Mouse (Mus musculus) layer of hippocampus, adult 9-10 months (tissue): ENCODE data around the gene Ptpra.
"Not testable (repeated sequence)": the region's sequence is repeated elsewhere in the genome, so short reads cannot be mapped to it uniquely, and the experiment has no call there.

Experiments
- DNase-seq: peaks from one replicate; pipeline ENCODE4 v3.0.0; 2022; ENCODE audit warnings: low spot score

Ptpra gene

DNA sequence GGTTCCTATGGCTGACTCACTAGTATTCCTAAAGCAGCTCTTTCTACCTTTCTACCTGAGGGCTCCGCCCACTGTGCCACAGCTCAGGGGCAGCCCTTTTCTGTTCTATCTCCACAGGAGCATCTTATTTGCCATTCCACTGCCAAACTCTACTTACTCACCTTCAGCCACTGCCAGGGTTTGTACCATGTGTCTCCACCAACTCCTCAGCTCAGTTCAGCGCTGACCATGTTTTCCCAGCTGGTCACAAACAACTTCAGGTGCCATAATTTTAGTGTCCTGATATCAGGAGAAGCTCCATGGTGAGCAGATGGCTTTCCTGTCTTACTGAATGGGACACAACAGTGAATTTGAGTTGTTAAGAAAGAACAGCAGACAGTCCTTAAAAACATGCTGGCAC lies 107.4 kb downstream of the Ptpra start:
- no peak for DNase-seq

DNA sequence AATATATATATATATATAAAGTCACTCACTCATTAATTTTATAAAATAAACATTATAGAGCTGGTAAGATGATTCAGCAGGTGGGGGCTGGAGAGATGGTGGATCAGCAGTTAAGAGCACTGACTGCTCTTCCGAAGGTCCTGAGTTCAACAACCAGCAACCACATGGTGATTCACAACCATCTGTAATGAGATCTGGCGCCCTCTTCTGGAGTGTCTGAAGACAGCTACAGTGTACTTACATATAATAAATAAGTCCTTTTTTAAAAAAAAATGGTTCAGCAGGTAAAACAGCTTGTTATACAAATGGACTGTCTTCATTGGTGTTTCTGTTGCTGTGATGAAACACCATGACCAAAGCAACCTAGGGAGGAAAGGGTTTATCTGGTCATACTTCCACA lies 107.9 kb downstream of the Ptpra start:
- DNase-seq, result no peak

DNA sequence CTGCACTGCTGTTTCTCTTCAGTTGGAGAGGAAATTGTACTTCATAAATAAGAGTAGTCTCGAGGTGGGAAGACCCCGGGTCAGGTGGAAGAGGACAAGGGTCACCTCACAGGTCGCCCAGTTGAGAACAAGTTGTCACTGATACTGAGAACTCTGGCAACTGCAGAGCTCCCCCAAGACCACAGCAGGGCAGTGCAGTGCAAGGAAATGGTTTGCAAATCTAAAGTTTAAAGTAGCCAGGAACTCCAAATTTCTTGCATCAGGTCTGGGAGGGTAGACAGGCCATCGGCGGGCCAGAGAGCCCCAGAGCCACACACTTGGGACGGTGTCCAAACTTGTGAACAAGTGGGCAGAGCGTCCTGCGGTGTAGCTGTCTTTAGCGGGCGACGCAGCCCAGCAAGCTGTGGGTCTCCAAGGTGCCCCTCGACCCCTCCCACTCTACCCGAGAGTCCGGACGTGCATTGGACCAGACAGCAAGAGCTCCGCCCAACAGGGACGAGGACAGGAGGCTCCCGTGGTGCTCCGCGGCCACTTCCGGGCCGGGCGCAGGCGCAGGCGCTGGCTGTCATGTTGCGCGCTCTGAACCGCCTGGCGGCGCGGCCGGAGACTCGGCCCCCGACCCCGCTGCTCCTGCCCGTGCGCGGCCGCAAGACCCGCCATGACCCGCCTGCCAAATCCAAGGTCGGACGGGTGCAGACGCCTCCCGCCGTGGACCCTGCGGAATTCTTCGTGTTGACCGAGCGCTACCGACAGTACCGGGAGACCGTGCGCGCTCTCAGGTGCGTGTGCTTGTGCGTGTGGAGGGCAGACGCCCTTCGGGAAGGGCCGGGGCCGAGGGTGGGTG lies 113.4 kb downstream of the Ptpra start, which contains the start of gene Mrps26:
Mrps26 (plus strand) TSS at position 531 of the 844 bp plus-strand sequence.
- peak; percentile 73 for DNase-seq

DNA sequence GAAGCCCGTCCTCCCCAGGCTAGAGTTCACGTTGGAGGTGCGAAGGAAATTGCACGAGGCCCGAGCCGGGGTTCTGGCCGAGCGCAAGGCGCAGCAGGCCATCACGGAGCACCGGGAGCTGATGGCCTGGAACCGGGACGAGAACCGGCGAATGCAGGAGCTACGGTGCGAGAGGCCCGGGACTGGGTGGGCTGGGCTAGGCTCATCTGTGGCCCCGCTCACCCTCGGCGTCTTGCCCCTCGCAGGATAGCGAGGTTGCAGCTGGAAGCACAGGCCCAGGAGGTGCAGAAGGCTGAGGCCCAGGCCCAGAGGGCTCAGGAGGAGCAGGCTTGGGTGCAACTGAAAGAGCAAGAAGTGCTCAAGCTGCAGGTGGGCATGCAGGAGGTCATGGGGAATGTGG lies 114.0 kb downstream of the Ptpra start:
- no peak for DNase-seq

DNA sequence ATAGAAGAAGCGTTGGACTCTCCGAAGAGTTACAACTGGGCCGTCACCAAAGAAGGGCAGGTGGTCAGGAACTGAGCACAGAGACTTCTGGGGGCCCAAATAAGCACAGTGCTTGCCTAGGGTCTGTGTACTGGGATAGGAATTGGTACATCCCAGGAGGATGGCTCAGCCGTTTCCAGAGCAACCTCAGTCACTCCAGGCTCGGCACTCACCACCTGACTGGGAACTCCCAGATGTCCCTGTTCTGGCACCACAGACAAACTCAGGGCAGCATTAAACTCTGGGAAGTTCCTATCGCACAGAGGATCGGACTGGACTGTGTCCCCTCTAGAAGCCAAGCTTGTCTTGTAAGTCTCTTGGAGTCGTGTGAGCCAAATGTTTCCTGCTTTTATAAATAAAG lies 114.9 kb downstream of the Ptpra start:
- DNase-seq, result no peak

DNA sequence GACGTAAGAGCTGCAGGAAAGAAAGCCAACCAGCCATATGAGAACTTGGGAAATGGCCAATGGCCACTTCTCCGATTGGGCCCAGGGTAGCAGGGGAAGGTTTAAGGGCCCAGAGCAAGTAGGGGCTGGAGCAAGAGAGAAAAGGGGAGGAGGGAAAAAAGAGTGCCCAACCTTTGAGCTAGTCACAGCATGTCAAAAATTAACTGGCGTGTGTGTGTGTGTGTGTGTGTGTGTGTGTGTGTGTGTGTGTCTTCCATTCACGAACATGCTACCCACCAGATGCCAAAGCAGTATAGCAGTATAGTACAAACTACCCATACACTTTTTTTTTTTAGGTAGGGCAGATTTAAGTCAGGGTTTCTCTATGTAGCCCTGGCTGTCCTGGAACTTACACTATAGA lies 118.8 kb downstream of the Ptpra start:
- DNase-seq, result no peak

DNA sequence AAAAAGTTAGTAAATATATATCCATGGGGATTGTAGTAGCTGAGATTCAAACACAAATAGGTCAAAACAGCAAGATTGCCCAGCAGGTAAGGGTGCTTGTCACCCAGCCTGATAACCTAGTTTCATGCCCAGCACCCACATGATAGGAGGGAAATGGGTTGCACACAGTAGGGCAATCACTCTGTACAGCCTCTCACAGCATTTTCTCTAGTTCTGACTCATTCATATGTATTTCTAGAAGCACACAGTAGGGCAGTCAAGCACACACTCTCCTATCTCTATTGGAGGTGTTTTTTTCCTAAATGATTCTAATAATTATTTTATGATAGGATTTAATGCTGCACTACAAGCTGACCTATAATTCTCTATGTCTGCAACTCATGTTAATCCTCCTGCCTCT lies 119.8 kb downstream of the Ptpra start:
- DNase-seq, result no peak

DNA sequence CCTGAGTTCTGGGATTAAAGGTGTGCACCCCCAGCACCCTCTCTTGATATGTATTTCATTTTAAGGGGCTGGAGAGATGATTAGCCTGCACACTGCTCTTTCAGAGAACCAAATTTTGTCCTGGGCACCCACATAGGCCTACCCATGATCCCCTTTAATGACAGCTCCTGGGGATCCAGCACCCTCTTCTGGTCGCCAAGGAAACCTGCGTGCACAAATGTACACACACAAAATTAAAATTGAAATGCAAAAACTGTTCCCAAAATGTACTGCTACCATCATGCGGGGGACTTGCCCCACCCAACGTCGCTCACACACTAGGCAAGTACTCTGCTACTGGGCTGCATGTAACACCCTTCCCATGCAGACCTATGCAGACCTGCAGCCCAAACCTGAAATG lies 124.9 kb downstream of the Ptpra start:
- DNase-seq, result no peak

DNA sequence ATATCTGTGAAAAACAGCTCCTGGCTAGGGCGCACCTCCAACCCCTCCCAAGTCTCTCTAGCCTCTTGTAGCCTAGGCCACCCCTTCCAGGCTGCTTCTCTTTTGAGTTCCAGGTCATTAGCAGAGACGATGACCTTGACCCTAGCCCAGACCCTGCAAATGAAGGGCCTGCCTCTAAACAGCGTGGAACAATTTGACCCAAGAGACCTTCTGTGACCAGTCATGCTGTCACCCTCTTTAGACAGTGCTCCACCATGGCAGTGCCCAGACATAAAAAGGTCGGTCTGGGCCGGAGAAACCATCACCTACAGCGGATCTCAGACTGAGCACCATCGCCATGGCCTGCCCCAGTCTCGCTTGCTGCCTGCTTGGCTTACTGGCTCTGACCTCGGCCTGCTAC lies 125.8 kb downstream of the Ptpra start, which contains the start of gene Oxt:
Oxt (plus strand) TSS at position 301 of the 400 bp plus-strand sequence.
- DNase-seq, result no peak

DNA sequence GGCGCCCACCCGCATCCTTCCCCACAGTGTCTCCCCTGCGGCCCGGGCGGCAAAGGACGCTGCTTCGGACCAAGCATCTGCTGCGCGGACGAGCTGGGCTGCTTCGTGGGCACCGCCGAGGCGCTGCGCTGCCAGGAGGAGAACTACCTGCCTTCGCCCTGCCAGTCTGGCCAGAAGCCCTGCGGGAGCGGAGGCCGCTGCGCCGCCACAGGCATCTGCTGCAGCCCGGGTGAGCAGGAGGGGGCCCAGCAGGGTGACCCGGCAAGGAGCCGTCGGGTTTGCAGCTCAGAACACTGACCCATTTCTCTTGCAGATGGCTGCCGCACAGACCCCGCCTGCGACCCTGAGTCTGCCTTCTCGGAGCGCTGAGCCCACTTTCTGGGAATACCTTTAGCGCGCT lies 126.5 kb downstream of the Ptpra start:
- DNase-seq, result not testable (repeated sequence)

DNA sequence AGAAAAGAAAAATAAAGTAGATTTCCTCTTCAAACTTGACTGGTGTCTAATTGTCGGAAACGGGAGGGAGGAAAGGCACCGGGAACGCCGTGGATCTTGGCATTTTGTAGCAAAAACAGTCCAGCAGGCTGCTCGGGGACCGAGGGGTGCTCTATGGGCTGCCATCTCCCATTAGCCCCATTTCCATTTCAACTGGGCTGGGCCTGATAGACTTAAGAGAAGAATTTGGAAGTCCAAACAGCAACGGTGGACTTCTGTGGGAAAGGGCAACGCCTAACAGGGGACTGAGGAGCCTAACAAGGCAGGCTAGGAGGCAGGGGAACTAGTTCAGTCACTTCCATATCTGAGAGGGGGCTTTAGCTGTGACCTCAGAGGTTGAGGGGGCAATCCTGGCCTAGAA lies 126.9 kb downstream of the Ptpra start:
- no peak for DNase-seq

DNA sequence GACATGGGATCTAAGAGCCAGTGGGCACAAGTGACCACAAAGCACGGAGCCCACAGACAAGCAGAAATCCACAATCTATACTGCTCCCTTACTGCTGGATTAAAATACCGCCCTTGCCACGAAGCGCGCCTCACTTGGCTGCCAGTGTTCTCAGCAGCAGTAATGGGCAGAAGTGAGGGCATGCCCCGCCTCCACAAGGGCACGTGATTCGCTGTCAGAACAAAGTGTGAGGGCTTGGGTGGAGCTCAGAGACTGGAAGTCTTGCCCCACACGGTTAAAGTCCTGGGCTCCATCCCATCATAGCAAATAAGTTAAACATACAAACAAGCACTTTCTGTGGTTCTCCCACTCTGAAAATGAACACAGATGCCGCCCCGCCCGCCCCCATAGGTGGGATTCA lies 127.6 kb downstream of the Ptpra start:
- DNase-seq, result no peak

DNA sequence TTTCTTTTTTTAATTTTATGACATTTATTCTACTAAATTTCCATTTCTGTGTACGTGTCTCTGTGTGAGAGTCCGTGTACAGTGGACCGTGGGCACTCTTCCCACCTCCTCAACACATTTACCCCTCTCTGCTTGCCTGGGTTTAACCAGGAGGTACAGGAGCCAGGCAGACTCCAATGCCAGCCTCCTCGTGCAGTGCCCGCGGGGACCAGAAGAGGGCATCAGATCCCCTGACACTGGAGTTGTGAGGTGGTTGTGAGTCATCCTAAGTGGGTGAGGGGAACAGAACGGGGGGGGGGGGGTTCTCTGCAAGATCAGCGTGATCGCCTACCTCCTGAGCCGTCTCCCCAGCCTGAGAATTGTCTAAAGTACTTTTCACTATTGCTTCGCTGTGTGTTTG lies 128.1 kb downstream of the Ptpra start:
- peak; percentile 67 for DNase-seq

DNA sequence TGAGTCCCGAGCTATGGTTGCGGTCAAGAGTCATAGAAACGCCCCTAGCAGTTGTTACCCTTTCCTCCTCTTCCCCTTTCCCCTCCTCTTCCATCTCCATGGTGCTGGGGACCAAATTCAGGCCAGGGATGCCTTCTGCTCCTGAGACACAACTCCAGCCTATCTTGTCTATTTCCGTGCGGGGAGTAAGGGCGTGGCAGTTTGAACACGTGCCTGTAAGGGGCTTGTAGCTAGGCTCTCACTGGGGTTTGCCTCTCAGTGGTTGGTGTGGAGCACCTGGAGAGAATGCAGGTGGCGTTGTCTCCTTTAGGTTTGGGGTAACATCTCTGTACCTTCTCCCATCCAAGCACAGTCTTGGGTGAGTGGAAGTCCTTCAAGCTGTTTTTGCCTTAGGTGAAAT lies 129.7 kb downstream of the Ptpra start:
- DNase-seq, result no peak

DNA sequence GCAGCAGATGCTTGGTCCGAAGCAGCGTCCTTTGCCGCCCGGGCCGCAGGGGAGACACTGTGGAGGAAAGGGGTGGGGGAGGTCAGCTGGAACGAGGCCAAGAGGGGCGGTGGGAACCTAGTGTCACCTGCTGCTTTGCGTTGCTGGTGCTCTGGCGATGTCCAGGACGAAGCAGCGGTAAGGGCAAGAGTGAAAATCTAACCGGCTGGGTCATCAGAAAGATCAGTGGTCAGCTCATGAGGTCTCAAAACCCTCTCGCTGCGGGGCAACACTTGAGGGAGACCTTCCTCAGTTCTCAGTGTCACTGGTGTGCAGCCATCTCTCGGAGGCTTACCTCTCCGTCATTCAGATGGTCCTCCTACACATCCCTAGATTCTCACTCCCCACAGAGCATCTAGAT lies 131.1 kb downstream of the Ptpra start:
- DNase-seq, result no peak

DNA sequence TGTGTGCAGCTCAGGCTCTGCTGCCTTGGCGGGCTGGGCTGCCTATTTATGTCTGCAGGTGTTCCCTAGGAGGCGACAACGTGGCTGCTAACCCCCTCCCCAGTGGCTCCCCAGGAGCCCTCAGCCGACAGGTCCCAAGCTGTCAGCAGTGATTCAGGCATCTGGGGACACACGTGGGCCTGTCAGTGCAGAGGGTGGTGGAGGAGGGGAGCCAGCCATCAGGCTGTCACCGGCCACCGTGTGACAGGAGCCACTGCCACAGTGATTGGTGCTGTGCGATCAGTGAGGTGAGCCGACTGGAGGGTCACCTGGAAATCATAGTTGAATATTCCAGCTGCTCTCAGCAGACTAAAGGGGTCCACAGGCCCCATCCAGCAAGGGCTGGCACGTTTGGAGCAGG lies 132.5 kb downstream of the Ptpra start, which contains the start of gene Avp:
Avp (minus strand) TSS at position 3 of the 400 bp plus-strand sequence.
- DNase-seq, result no peak

DNA sequence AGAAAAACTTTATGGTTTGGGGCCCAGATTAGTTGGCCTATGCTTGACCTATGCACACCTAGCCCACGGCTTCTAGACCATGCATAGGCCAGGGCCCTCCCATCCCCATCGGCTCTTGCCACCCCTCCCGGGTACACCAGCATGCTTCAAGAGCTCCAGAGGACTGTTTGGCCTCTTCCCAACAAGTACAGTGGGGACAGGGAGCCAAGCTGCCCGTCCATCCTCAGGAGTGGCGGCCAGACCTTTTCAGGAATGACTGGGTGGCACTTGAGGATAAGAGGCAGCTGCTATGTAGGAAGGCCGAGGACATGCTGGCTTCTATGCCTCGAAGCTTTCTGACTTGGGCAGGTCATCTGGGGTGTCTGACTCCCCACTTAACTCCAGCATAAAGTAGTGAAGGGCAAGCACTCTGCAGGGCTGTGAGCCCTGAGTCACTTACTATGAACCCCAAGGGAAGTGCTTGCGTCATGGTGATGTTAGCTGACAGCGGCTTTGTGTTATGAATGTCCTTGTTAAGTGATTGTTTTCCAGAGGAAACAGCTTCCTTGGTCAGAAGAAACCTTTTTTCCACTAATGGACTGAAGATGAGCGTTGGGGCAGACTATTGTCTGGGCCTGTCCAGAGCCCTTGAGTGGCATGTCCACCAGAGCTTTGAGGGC lies 134.0 kb downstream of the Ptpra start:
- DNase-seq, result no peak

DNA sequence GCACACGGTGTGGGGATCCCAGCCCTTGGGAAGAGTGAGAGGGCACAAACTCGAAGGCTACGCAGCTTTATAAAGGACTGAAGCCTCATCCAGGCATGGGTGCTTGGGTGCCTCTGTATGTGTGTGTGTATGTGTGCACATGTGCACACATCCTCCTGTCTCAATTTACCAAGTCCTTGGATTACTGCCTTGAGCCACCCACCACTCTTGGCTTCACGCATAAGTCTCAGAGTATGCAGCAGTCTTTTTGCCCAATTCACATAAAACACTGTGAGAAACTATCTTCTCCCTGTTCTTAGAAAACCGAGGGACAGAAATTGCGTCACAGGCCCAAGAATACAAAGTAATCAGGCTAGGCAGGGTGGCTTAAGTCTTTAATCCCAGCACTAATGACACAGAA lies 135.9 kb downstream of the Ptpra start:
- DNase-seq, result no peak

DNA sequence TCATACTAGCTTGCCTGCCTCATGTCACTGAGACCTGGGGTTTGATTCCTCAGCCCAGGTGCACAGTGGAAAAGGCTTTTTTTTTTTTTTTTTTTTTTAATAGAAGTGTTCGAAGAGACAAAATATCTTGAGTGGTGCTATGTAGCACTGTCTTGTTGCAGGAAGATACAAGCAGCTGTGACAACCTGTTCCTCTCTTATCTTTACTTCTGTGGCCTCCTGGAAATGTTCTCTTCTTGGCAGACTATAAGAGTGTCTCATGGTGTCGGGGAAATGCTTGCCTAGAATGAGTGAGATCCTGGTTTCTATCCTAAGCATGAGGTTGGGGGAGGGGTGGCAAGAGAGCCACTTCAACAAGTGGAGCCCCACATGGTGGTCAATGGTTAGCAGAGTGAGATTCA lies 138.3 kb downstream of the Ptpra start:
- no peak for DNase-seq

DNA sequence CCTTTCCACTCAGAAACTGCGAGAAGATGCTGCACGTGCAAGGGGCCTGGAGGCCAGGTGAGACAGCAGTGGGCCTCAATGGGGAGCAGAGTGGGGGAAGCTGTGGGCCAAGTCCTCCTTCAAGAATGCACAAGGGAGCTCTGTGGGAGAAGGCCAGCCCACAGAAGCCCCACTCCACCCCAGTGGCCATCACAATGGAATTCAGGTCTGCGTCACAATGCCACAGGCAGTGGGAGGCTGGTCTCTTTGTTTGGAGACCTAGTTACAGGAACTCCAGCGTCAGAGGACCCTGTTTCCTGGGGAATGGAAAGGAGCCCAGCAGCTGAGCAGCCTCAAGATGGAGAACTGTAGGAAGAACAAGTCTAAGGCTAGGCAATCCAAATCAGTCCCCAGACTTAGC lies 139.1 kb downstream of the Ptpra start:
- no peak for DNase-seq

DNA sequence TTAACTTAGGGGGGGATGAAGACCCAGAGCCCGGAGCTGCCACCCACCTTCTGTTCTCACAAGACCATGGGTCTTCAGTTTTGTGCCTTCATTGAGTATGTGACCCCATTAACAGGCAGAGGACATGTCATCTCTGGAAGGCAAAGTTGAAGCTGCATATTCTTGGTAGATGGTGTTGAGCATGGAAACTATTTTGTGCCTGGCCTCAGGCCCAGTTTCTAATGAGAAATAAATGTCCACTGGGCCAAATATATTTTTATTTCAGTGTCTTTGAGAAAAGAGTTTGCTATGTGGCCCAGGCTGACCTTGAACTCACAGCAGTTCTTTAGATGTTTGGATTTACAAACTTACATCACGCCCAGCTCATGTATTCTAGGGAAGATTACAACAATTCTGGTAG lies 139.7 kb downstream of the Ptpra start:
- no peak for DNase-seq

DNA sequence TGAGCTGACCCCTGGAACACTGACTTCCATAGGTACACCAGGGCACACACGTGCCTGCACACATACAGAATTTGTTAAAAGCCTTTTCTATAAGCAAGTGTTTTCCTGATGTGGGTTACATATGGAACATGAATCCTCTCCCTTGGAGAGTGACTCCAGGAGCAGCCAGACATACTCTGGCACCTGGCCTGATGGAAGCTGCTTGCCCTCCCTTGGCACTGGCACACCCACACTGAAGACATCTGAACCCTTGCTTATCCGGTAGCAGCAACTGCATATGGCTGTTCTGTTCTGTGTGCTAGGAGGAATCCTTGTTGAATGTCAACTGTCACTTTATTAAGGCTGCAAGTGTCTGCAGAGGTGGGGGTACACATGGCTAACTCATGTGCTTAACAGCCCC lies 140.9 kb downstream of the Ptpra start:
- DNase-seq, result no peak

DNA sequence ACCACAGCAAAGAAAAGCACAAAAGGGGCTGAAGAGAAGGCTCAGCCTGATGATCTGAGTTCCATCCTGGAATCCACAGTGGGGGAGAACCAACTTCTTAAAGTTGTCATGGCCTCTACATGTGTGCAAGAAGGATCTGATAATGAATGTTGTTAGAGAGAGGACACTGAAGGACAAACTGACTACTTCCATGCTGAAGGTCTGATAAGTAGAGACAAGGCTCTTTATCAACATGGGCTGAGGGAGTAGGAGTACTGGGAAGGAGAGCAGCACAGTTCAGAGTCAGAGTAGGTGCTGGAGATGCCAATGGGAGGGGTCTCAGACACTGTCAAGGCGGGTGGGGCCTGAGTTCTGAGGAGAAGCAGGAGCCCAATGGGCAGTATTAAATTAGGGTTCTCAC lies 145.5 kb downstream of the Ptpra start:
- no peak for DNase-seq

DNA sequence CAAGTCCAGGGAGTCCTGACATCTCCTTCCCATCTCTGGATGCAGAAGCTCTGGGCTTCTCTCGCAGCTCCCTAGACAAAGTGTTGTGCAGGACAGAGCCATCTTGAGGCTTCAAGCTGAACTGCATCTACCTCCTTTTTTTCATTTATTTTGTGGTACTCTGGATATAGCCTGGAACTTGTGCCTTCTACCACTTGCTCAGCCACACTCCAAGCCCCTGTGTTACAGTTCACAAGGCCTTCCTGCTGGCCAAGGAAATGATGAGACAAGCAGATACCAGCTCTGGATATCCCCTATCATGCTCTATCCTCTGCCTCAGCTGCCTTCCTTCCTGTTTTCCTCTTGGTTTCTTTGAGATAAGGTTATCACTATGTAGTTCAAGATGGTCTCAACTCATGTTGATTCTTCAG lies 147.5 kb downstream of the Ptpra start:
- peak; percentile 55 for DNase-seq
